Mouse (Mus musculus) midbrain, postnatal 0 days (tissue): ENCODE measurements around the gene Cab39l. TPM values are rescaled to one million over a fixed set of nuclear protein-coding genes. Genes with fewer than 3 reads are reported as not detected.
"Not testable (repeated sequence)": the region's sequence is repeated elsewhere in the genome, so short reads cannot be mapped to it uniquely, and the experiment has no call there.

Experiments
- ATAC-seq: fragments of 200-750 bp; cut with Nextera tagmentation; 2 replicates; pipeline ENCODE4 v1.8.0; 2017; ENCODE audit warnings: moderate number of reproducible peaks, mild to moderate bottlenecking, moderate TSS enrichment, moderate library complexity; ENCODE audit not compliant: low FRiP score
- DNase-seq: peaks from one replicate; pipeline ENCODE4 v3.0.0-alpha.2; 2015; ENCODE audit warnings: low spot score
- H3K27ac ChIP-seq: fragments of 300-500 bp; sonication (generic); 2 replicates; pipeline ENCODE4 v1.5.1; 2014; ENCODE audit warnings: low read depth, mild to moderate bottlenecking, low read length, mixed read lengths
- H3K27me3 ChIP-seq: fragments of 300-500 bp; sonication (generic); 2 replicates; pipeline ENCODE4 v1.6.1; 2014; ENCODE audit warnings: low read length, control low read depth, mixed read lengths; ENCODE audit not compliant: insufficient read depth
- H3K36me3 ChIP-seq: fragments of 300-500 bp; sonication (generic); 2 replicates; pipeline ENCODE4 v1.6.1; 2014; ENCODE audit warnings: low read length, control low read depth, mixed read lengths; ENCODE audit not compliant: insufficient read depth
- H3K4me1 ChIP-seq: fragments of 300-500 bp; sonication (generic); 2 replicates; pipeline ENCODE4 v1.6.1; 2014; ENCODE audit warnings: mild to moderate bottlenecking, control low read depth, antibody characterized with exemption, low read length, mixed read lengths; ENCODE audit not compliant: insufficient read depth
- H3K4me2 ChIP-seq: fragments of 300-500 bp; sonication (generic); 2 replicates; pipeline ENCODE4 v1.6.1; 2014; ENCODE audit warnings: low read depth, mild to moderate bottlenecking, low read length, mixed read lengths; ENCODE audit not compliant: poor library complexity, severe bottlenecking
- H3K4me3 ChIP-seq: fragments of 300-500 bp; sonication (generic); 2 replicates; pipeline ENCODE4 v1.5.1; 2014; ENCODE audit warnings: low read depth, mild to moderate bottlenecking, low read length, moderate library complexity
- H3K9ac ChIP-seq: fragments of 300-500 bp; sonication (generic); replicated peaks from 2 replicates; pipeline ENCODE4 v1.6.1; 2014; ENCODE audit warnings: mild to moderate bottlenecking, low read length, moderate library complexity, mixed read lengths; ENCODE audit not compliant: poor library complexity, severe bottlenecking
- H3K9me3 ChIP-seq: fragments of 300-500 bp; sonication (generic); 2 replicates; pipeline ENCODE4 v1.6.1; 2016; ENCODE audit warnings: low read length, control low read depth
- CTCF ChIP-seq: IDR thresholded peaks from 2 replicates; pipeline ENCODE4 v1.5.1; 2016; ENCODE audit warnings: antibody characterized with exemption, mild to moderate bottlenecking
- WGBS: fragments of 180-500 bp; shearing (Covaris S2); extraction: QIAGEN DNeasy Blood & Tissue Kit; methylation state at CpG from one replicate; pipeline ENCODE4 v1.1.7; 2014; 5-methylcytosine and 5-hydroxymethylcytosine counted together
- polyA plus RNA-seq: library from polyadenylated mRNA; unstranded; fragments of >200 nt; fragmentation: Nextera tagmentation; extraction: Ambion mirVana; gene quantifications from 2 replicates; pipeline ENCODE4 v1.2.1, GENCODE M21; 2015
- total RNA-seq: library from RNA; depleted of rRNA; stranded (reverse); fragments of >200 nt; gene quantifications from 2 replicates; pipeline ENCODE4 v1.2.3, GENCODE M21; 2014; rRNA removed

Gene Cab39l
- total RNA-seq (12.3 and 26.5 TPM in 2 replicates), polyA plus RNA-seq (15.1 and 15.3 TPM in 2 replicates)

DNA sequence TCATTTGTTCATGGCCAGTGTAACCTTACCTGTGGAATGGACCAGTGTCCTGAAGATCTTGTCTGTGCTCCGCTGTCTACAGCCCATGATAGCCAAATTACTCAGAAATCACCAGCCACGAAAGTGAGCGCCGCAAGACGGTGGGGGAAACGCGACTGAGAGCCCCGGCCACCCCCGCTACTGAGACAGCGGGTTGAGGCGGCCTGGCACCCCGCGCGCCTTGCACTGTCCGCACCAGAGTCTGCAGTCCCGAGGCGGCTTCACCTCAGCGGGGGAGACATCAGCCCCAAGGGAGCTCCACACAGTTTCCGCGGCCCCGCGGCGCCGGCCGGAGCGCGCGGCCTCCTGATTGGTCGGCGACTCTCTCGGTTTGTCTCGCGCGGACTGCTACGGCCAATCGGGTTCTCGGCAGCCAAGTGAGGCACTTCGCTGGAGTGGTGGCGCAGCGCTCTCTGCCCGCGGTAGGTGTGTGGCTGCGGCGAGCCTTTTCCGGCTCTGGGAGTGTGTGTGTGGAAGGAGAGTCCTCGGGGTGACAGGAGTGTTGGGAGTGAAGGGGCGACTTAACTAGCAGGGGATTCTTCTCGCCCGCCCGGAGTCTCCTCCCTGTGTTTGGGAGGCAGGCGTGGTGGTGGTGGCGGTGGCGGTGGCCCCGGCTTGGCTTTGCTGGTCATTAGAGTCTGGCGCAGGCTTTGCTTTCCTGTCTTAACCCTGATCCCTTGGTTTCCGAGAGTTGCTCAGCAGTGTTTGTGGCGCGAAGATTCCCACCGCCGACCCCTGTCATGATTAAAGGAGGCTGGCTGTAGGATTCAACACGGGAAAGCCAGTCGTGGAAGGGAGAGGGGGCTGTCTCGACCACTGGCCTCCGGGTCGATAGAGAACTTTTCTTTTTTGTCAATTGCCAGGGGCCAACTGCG is at the start of gene Cab39l, which contains the start of gene Setdb2:
TSS of gene Cab39l (plus strand) at position 415 of the 914 bp plus-strand sequence.
TSS of gene Setdb2 (minus strand) at position 327 of the 914 bp plus-strand sequence.
- H3K4me1 ChIP-seq = peaks cover 5% of the 10 kb centered on the region; the same call in 1 of the 2 replicates
- no peaks in the 10 kb centered on the region for H3K9me3 ChIP-seq
- ATAC-seq (peak; percentile 100), DNase-seq (peak; percentile 94)
- H3K9ac ChIP-seq = peak within 1 kb of the TSS; percentile 68
- peak; percentile 59 for TF ChIP-seq CTCF
- peak within 1 kb of the TSS; percentile 86 for H3K4me3 ChIP-seq
- no peaks in the 10 kb centered on the region for H3K27me3 ChIP-seq
- H3K4me2 ChIP-seq = peak within 1 kb of the TSS; percentile 49
- H3K36me3 ChIP-seq = no peaks in the 10 kb centered on the region
- WGBS = under 1% methylated on average over 66 of the region's 66 CpGs
- H3K27ac ChIP-seq = peak within 1 kb of the TSS; percentile 26; the same call in 1 of the 2 replicates

DNA sequence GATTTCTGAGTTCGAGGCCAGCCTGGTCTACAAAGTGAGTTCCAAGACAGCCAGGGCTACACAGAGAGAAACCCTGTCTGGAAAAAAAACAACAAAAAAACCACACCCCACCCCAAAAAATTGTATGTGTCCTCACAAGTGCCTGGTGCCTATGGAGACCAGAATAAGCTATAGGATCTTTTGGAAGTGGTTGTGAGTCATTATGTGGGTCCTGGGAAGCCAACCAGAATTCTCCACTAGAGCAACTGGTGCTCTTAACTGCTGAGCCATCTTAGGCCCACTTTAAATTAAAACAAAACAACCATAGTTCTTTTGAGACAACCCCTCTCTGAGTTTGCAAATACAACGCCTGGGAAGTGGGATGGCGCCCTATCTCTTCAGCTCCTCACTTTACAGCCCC is 45.5 kb upstream of the Cab39l start, which contains the start of gene Phf11c:
TSS of gene Phf11c (minus strand) at position 101 of the 400 bp plus-strand sequence.
- no peak within 1 kb of the TSS for H3K9ac ChIP-seq
- no peaks in the 10 kb centered on the region for H3K4me1 ChIP-seq
- no peak for TF ChIP-seq CTCF
- DNase-seq = no peak
- no peak within 1 kb of the TSS for H3K4me2 ChIP-seq
- no peak for ATAC-seq
- H3K36me3 ChIP-seq = no peaks in the 10 kb centered on the region
- 93% methylated on average over 3 of the region's 3 CpGs for WGBS
- no peak within 1 kb of the TSS for H3K27ac ChIP-seq
- no peaks in the 10 kb centered on the region for H3K27me3 ChIP-seq
- no peaks in the 10 kb centered on the region for H3K9me3 ChIP-seq
- no peak within 1 kb of the TSS for H3K4me3 ChIP-seq

GRCm38 (mm10) chr14:59396999-59397398 is 43.8 kb upstream of the Cab39l start:
- ATAC-seq (no peak), DNase-seq (no peak)

DNA sequence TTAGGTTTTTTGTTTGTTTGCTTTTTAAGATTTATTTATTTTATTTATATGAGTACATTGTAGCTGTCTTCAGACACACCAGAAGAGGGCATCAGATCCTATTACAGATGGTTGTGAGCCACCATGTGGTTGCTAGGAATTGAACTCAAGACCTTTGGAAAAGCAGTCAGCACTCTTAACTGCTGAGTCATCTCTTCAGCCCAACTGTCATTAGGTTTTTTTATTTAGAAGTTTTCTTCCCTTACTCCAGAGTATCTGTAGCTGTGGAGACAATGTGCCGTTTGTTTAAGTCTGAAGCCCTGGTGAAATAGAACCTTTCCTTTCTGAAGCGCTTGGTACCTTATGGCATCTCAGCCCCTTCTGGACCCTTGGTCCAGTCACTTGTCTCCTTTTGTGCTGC is 25.8 kb upstream of the Cab39l start:
- 96% methylated on average over 2 of the region's 2 CpGs for WGBS
- H3K27me3 ChIP-seq, H3K4me3 ChIP-seq, H3K4me2 ChIP-seq, DNase-seq, H3K27ac ChIP-seq, H3K4me1 ChIP-seq, H3K9ac ChIP-seq, H3K36me3 ChIP-seq, H3K9me3 ChIP-seq, ATAC-seq: not testable (repeated sequence)

More at GRCm38 (mm10) chr14:59396999-59397398, 43.8 kb upstream of the Cab39l start:
- H3K9me3 ChIP-seq = no peaks in the 10 kb centered on the region
- no peak overlapping the region for H3K9ac ChIP-seq
- H3K4me3 ChIP-seq = no peak overlapping the region
- no peaks in the 10 kb centered on the region for H3K4me1 ChIP-seq
- no peaks in the 10 kb centered on the region for H3K36me3 ChIP-seq
- WGBS = 89% methylated on average over 2 of the region's 2 CpGs
- H3K27ac ChIP-seq = no peak overlapping the region
- no peak for TF ChIP-seq CTCF
- H3K4me2 ChIP-seq = no peak overlapping the region
- no peaks in the 10 kb centered on the region for H3K27me3 ChIP-seq

DNA sequence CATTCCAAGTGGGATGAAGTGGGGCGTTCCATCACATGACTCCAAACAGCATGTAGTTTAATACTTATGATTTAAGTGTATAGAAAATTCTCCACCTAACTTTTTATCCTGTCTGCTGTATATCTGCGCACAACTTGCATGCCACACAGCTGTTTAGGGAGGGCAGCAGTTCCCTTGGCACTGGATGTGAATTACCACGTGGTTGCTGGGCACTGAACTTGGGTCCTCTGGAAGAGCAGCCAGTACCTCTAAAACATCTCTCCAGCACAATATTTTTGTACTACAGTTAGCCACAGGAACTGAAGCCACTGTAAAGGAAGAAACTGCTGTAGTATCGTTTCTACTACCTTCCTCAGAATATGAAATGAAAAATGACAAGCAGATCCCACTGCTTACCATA is 22.6 kb upstream of the Cab39l start:
- 90% methylated on average over 4 of the region's 4 CpGs for WGBS
- H3K4me3 ChIP-seq = no peak overlapping the region

More for the DNA sequence above, 22.6 kb upstream of the Cab39l start:
- Histone ChIP-seq H3K9me3 (no peaks in the 10 kb centered on the region), H3K36me3 (no peaks in the 10 kb centered on the region), H3K4me2 (no peak overlapping the region), H3K9ac (no peak overlapping the region), H3K27ac (no peak overlapping the region), H3K27me3 (no peaks in the 10 kb centered on the region), H3K4me1 (no peaks in the 10 kb centered on the region)
- TF ChIP-seq CTCF = no peak
- no peak for DNase-seq
- no peak for ATAC-seq
